Comparison of ENCODE assay signal across 8 mouse cellular contexts in the genomic region with DNA sequence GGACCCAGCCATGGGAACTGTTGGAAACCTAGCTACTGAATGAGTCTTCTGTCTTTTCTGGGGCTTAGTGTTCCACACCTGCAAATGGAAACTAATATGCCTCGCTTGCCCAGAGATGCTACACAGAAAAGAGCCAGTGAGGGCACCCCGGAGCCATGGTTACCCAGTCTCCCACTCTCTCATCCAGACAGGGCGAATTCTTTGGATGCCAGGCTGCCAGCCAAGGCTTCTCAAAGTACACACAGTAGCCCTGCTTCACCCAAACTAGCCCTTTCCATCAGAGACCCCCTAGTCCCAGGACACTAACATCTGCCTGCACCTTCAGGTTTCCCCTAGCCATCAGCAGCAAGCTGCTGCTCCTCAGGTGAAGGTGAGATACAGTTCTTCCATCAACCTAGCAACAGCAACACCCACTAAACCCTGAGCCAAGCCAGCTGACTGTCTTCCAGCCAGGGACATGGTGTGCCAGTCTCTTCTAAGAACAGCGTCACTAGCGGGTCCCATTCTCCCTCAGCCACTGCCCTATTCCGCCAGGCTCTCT. TPM values are rescaled to one million over a fixed set of nuclear protein-coding genes. Genes with fewer than 3 reads are reported as not detected.
DNase-seq lines count a peak whose midpoint lies in the region; ATAC-seq lines count a peak whose summit lies in the region.

No protein-coding gene starts in this region.

- DNase-seq in cerebellum, postnatal 14 days, result peak; percentile 29 to 49
- no peak for DNase-seq in cerebellum, adult 11-12 months
- DNase-seq in brain, adult 2 months (ENCODE audit: low read depth, low spot score), result peak; percentile 65
- DNase-seq in natural killer cell, adult 2 months (ENCODE audit: low spot score in 2 of 2), result no peak
- DNase-seq in embryo, embryonic 11 days, result no peak
- no peak for DNase-seq in embryo, embryonic 9.5 days (ENCODE audit: extremely low spot score)

- H3K36me3 ChIP-seq in hindbrain, embryonic 13.5 days, result no peaks in the 10 kb centered on the region; the same call in 1 of the 2 replicates
- H3K36me3 ChIP-seq in limb, embryonic 13.5 days, result 0 out of 2 replicates have a peak, but pooled peaks cover 2% of the 10 kb centered on the region

- H3K9me3 ChIP-seq in hindbrain, embryonic 13.5 days, result no peaks in the 10 kb centered on the region
- H3K9me3 ChIP-seq in limb, embryonic 13.5 days, result no peaks in the 10 kb centered on the region

- ATAC-seq in hindbrain, embryonic 13.5 days (ENCODE audit: low FRiP score), result no peak
- no peak for ATAC-seq in limb, embryonic 13.5 days (ENCODE audit: low FRiP score, low read depth)

- peaks cover 67% of the 10 kb centered on the region for H3K4me1 ChIP-seq in hindbrain, embryonic 13.5 days (replicated peaks)
- H3K4me1 ChIP-seq in limb, embryonic 13.5 days, result peaks cover 69% of the 10 kb centered on the region

- peak overlapping the region; percentile 100 for H3K4me2 ChIP-seq in hindbrain, embryonic 13.5 days
- H3K4me2 ChIP-seq in limb, embryonic 13.5 days (replicated peaks), result peak overlapping the region; percentile 99

- H3K4me3 ChIP-seq in hindbrain, embryonic 13.5 days, result peak overlapping the region; percentile 67; the same call in 1 of the 2 replicates
- no peak overlapping the region for H3K4me3 ChIP-seq in limb, embryonic 13.5 days

- H3K27me3 ChIP-seq in hindbrain, embryonic 13.5 days, result peaks cover 11% of the 10 kb centered on the region
- 0 out of 2 replicates have a peak, but pooled peaks cover 5% of the 10 kb centered on the region for H3K27me3 ChIP-seq in limb, embryonic 13.5 days

- peak overlapping the region; percentile 35; the same call in 1 of the 2 replicates for H3K9ac ChIP-seq in hindbrain, embryonic 13.5 days
- 0 out of 2 replicates have a peak overlapping the region, but pooled peaks have one; percentile 19 for H3K9ac ChIP-seq in limb, embryonic 13.5 days

- 71% methylated on average over 6 of the region's 6 CpGs for WGBS in hindbrain, embryonic 13.5 days
- 80% methylated on average over 6 of the region's 6 CpGs for WGBS in limb, embryonic 13.5 days

- peak overlapping the region; percentile 71 for H3K27ac ChIP-seq in hindbrain, embryonic 13.5 days
- H3K27ac ChIP-seq in limb, embryonic 13.5 days, result peak overlapping the region; percentile 72; the same call in 1 of the 2 replicates

RNA-seq across cellular contexts. Expression of gene Mfsd2a, which starts 2.4 kb away (rescaled TPM):
- polyA plus RNA-seq in hindbrain, embryonic 13.5 days (2015; fragmentation: Nextera tagmentation; extraction: Ambion mirVana), result 29.6 and 36.7 TPM in 2 replicates
- 8.0 and 9.1 TPM in 2 replicates for polyA plus RNA-seq in limb, embryonic 13.5 days (2015; fragmentation: Nextera tagmentation; extraction: Ambion mirVana)

RNA-seq across cellular contexts. Expression of gene Mycl, which starts 36.9 kb away (rescaled TPM):
- polyA plus RNA-seq in hindbrain, embryonic 13.5 days (2015; fragmentation: Nextera tagmentation; extraction: Ambion mirVana), result 75.9 and 77.3 TPM in 2 replicates
- 28.2 and 29.2 TPM in 2 replicates for polyA plus RNA-seq in limb, embryonic 13.5 days (2015; fragmentation: Nextera tagmentation; extraction: Ambion mirVana)

RNA-seq across cellular contexts. Expression of gene Trit1, which starts 57.8 kb away (rescaled TPM):
- 25.4 and 27.1 TPM in 2 replicates for polyA plus RNA-seq in hindbrain, embryonic 13.5 days (2015; fragmentation: Nextera tagmentation; extraction: Ambion mirVana)
- polyA plus RNA-seq in limb, embryonic 13.5 days (2015; fragmentation: Nextera tagmentation; extraction: Ambion mirVana), result 19.1 and 21.5 TPM in 2 replicates

Comparison
In these comparisons a context has a peak if more than half of its experiments do, and no peak if none do; other contexts are left out.
1. DNase-seq: peak in cerebellum, postnatal 14 days (2 of 2) and brain, adult 2 months (single experiment); none in cerebellum, adult 11-12 months (single experiment), natural killer cell, adult 2 months (0 of 2), embryo, embryonic 11 days (single experiment) and embryo, embryonic 9.5 days (single experiment).